Mouse (Mus musculus): Measurements from ENCODE around the gene Adcy2. TPM values are rescaled to one million over a fixed set of nuclear protein-coding genes. Genes with fewer than 3 reads are reported as not detected.

Gene Adcy2
- polyA plus RNA-seq, 1 experiment from 2014 or later: 0.35 TPM

GRCm38 (mm10) chr13:68999826-69000225 is 485 bp upstream of the Adcy2 start:
- WGBS: 46% methylated on average over 5 of the region's 5 CpGs
- Histone ChIP-seq H3K36me3 (no peaks in the 10 kb centered on the region), H3K4me3 (peak overlapping the region; percentile 65), H3K27ac (replicated peaks) (peak overlapping the region; percentile 75; the same call in 1 of the 2 replicates), H3K4me1 (peaks cover 23% of the 10 kb centered on the region), H3K9me3 (replicated peaks) (no peaks in the 10 kb centered on the region), H3K27me3 (ENCODE audit: low read depth, poor library complexity, severe bottlenecking) (peaks cover 54% of the 10 kb centered on the region)
- no peak for DNase-seq (ENCODE audit: low spot score)

- 1% methylated on average over 17 of the region's 17 CpGs for WGBS
- peaks cover 23% of the 10 kb centered on the region for H3K4me1 ChIP-seq
- peak overlapping the region; percentile 65 for H3K4me3 ChIP-seq
- peaks cover 54% of the 10 kb centered on the region for H3K27me3 ChIP-seq (ENCODE audit: low read depth, poor library complexity, severe bottlenecking)
- DNase-seq (ENCODE audit: low spot score): no peak
- H3K36me3 ChIP-seq: no peaks in the 10 kb centered on the region
- peak overlapping the region; percentile 75; the same call in 1 of the 2 replicates for H3K27ac ChIP-seq (replicated peaks)
- no peaks in the 10 kb centered on the region for H3K9me3 ChIP-seq (replicated peaks)
Observed at GRCm38 (mm10) chr13:68998558-68998917, 803 bp downstream of the Adcy2 start.

- Histone ChIP-seq H3K4me3 (peak overlapping the region; percentile 65), H3K27me3 (ENCODE audit: low read depth, poor library complexity, severe bottlenecking) (peaks cover 54% of the 10 kb centered on the region), H3K36me3 (no peaks in the 10 kb centered on the region), H3K27ac (replicated peaks) (no peak overlapping the region), H3K4me1 (peaks cover 23% of the 10 kb centered on the region), H3K9me3 (replicated peaks) (no peaks in the 10 kb centered on the region)
- WGBS: 9% methylated on average over 22 of the region's 22 CpGs
- DNase-seq (ENCODE audit: low spot score): peak; percentile 28
Observed at GRCm38 (mm10) chr13:68997821-68998551, 1.4 kb downstream of the Adcy2 start.

DNA sequence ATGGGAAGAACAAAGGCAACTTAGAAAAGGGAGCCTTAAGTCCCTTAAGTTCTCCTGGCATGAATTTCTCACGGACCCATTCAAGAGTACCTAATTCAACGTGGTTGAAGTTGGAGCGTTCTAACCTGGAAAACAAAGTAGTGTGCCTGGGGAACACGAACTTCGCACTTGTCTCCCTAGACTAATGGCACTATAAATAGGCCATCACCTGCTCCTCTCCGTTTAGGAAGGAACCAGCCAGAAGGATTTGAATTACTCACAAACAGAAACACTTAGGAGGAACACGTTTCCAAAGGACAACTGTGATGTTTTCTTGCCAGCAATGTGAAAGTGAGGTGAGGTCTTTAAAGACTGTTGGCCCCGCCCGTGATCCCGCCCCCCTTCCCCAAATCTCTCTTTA is 2.0 kb downstream of the Adcy2 start:
- 33% methylated on average over 10 of the region's 10 CpGs for WGBS
- Histone ChIP-seq H3K9me3 (replicated peaks) (no peaks in the 10 kb centered on the region), H3K27me3 (ENCODE audit: low read depth, poor library complexity, severe bottlenecking) (peaks cover 54% of the 10 kb centered on the region), H3K27ac (replicated peaks) (no peak overlapping the region), H3K36me3 (no peaks in the 10 kb centered on the region), H3K4me1 (peaks cover 23% of the 10 kb centered on the region), H3K4me3 (peak overlapping the region; percentile 65; the same call in 1 of the 2 replicates)
- no peak for DNase-seq (ENCODE audit: low spot score)

DNA sequence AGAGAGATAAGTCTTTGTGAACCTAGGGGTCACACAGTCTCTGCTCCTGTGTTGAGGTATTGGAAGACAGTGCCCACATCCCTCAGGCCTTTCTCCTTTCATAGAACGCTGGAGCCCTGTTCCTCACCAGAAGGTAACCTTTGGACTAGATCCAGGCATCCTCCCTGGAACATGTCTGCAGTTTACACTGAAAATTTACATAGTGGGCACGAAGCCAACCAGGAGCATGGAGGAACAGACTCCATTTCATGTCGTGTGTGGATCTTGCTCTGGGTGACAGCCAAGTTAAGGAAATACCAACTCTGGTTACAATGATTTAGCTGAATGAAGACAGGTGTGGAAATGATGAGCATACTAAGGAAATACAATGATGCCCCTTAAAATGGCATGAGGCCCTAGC is 2.7 kb downstream of the Adcy2 start:
- Histone ChIP-seq H3K27me3 (ENCODE audit: low read depth, poor library complexity, severe bottlenecking) (peaks cover 53% of the 10 kb centered on the region), H3K36me3 (no peaks in the 10 kb centered on the region), H3K27ac (replicated peaks) (no peak overlapping the region), H3K9me3 (replicated peaks) (no peaks in the 10 kb centered on the region), H3K4me3 (no peak overlapping the region), H3K4me1 (peaks cover 23% of the 10 kb centered on the region)
- no peak for DNase-seq (ENCODE audit: low spot score)
- WGBS: 91% methylated on average over 3 of the region's 3 CpGs

- 91% methylated on average over 2 of the region's 2 CpGs for WGBS
- Histone ChIP-seq H3K4me1 (no peaks in the 10 kb centered on the region), H3K9me3 (replicated peaks) (no peaks in the 10 kb centered on the region), H3K4me3 (no peak overlapping the region), H3K27me3 (ENCODE audit: low read depth, poor library complexity, severe bottlenecking) (no peaks in the 10 kb centered on the region), H3K27ac (replicated peaks) (no peak overlapping the region), H3K36me3 (no peaks in the 10 kb centered on the region)
- DNase-seq (ENCODE audit: low spot score): no peak
Observed at GRCm38 (mm10) chr13:68985789-68986188, 13.6 kb downstream of the Adcy2 start.

GRCm38 (mm10) chr13:68984000-68984399 is 15.3 kb downstream of the Adcy2 start:
- WGBS: 87% methylated on average over 15 of the region's 15 CpGs
- Histone ChIP-seq H3K27ac (replicated peaks) (no peak overlapping the region), H3K36me3 (no peaks in the 10 kb centered on the region), H3K4me3 (no peak overlapping the region), H3K9me3 (replicated peaks) (no peaks in the 10 kb centered on the region), H3K27me3 (ENCODE audit: low read depth, poor library complexity, severe bottlenecking) (no peaks in the 10 kb centered on the region), H3K4me1 (no peaks in the 10 kb centered on the region)
- DNase-seq (ENCODE audit: low spot score): no peak

GRCm38 (mm10) chr13:68981048-68981447 is 18.3 kb downstream of the Adcy2 start:
- DNase-seq (ENCODE audit: low spot score): no peak

DNA sequence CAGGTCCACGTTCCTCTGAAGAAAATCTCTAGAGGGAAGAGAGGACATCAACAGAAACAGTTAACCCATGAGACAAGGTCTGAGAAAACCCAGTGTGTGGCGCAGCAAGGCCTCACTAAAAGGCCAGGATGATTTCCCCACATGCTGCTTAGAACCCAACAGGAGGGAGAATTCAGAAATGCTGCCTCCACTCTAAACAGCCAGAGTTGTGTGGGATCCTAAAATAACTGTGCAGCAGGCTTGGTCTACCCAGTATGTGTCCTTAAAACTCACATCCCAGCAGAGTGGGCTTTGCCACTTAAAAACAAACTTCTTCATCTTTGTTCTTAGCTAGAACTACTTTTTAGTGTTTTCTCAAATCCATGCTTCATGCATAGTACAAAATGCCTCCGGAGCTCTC is 26.2 kb downstream of the Adcy2 start:
- Histone ChIP-seq H3K27me3 (ENCODE audit: low read depth, poor library complexity, severe bottlenecking) (no peaks in the 10 kb centered on the region), H3K27ac (replicated peaks) (no peak overlapping the region), H3K9me3 (replicated peaks) (no peaks in the 10 kb centered on the region), H3K4me1 (no peaks in the 10 kb centered on the region), H3K36me3 (no peaks in the 10 kb centered on the region), H3K4me3 (no peak overlapping the region)
- 44% methylated on average over 3 of the region's 3 CpGs for WGBS
- DNase-seq (ENCODE audit: low spot score): no peak

More at GRCm38 (mm10) chr13:68981048-68981447, 18.3 kb downstream of the Adcy2 start:
- Histone ChIP-seq H3K4me1 (no peaks in the 10 kb centered on the region), H3K36me3 (no peaks in the 10 kb centered on the region), H3K27me3 (ENCODE audit: low read depth, poor library complexity, severe bottlenecking) (no peaks in the 10 kb centered on the region), H3K4me3 (no peak overlapping the region), H3K9me3 (replicated peaks) (no peaks in the 10 kb centered on the region), H3K27ac (replicated peaks) (no peak overlapping the region)
- 88% methylated on average over 2 of the region's 2 CpGs for WGBS

GRCm38 (mm10) chr13:68961580-68961979 is 37.8 kb downstream of the Adcy2 start:
- Histone ChIP-seq H3K4me3 (no peak overlapping the region), H3K9me3 (replicated peaks) (no peaks in the 10 kb centered on the region), H3K27me3 (ENCODE audit: low read depth, poor library complexity, severe bottlenecking) (no peaks in the 10 kb centered on the region), H3K4me1 (no peaks in the 10 kb centered on the region), H3K27ac (replicated peaks) (no peak overlapping the region), H3K36me3 (no peaks in the 10 kb centered on the region)
- WGBS: 91% methylated on average over 5 of the region's 5 CpGs
- no peak for DNase-seq (ENCODE audit: low spot score)

GRCm38 (mm10) chr13:68960513-68960912 is 38.8 kb downstream of the Adcy2 start:
- H3K27me3 ChIP-seq (ENCODE audit: low read depth, poor library complexity, severe bottlenecking): no peaks in the 10 kb centered on the region
- no peaks in the 10 kb centered on the region for H3K4me1 ChIP-seq
- no peaks in the 10 kb centered on the region for H3K9me3 ChIP-seq (replicated peaks)
- H3K4me3 ChIP-seq: no peak overlapping the region
- no peak for DNase-seq (ENCODE audit: low spot score)
- H3K27ac ChIP-seq (replicated peaks): no peak overlapping the region
- 80% methylated on average over 6 of the region's 6 CpGs for WGBS
- no peaks in the 10 kb centered on the region for H3K36me3 ChIP-seq

- Histone ChIP-seq H3K4me1 (no peaks in the 10 kb centered on the region), H3K27me3 (ENCODE audit: low read depth, poor library complexity, severe bottlenecking) (no peaks in the 10 kb centered on the region), H3K27ac (replicated peaks) (no peak overlapping the region), H3K36me3 (no peaks in the 10 kb centered on the region), H3K9me3 (replicated peaks) (no peaks in the 10 kb centered on the region), H3K4me3 (no peak overlapping the region)
- 91% methylated on average over 4 of the region's 4 CpGs for WGBS
- DNase-seq (ENCODE audit: low spot score): no peak
Observed at GRCm38 (mm10) chr13:68959406-68959805, 39.9 kb downstream of the Adcy2 start.

DNA sequence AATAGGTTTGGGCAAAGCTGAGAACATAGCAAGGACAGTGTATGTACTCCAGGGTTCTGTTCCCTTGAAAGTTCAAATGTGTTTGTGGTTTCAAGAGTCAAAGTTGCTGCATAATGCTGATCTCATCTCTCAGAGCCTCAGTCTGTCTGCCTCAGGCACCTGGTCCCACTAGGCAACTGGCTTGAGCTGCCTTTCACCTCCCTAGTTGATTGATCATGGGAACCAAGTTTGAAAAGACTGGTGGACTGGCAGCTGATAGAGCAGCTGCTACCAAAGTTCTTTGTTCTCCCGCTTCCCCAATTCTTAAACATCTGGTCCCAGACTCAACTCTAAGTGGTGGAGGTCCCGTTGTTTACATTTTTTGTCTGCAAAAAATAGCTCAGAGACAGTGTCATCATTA is 56.6 kb downstream of the Adcy2 start:
- Histone ChIP-seq H3K27me3 (ENCODE audit: low read depth, poor library complexity, severe bottlenecking) (no peaks in the 10 kb centered on the region), H3K9me3 (replicated peaks) (no peaks in the 10 kb centered on the region), H3K27ac (replicated peaks) (no peak overlapping the region), H3K4me1 (no peaks in the 10 kb centered on the region), H3K4me3 (no peak overlapping the region), H3K36me3 (no peaks in the 10 kb centered on the region)
- WGBS: 81% methylated on average over 2 of the region's 2 CpGs
- DNase-seq (ENCODE audit: low spot score): no peak

Measured in midbrain, embryonic 10.5 days (tissue).